Mouse (Mus musculus) testis, adult 2 months (tissue): ENCODE data around the gene Lgals4.

ENCODE experiments used
- CTCF ChIP-seq: fragments of 200-500 bp; IDR thresholded peaks from 2 replicates; pipeline ENCODE4 v1.5.1; 2012; ENCODE audit warnings: low read depth, mild to moderate bottlenecking, inconsistent platforms, low read length, moderate library complexity; ENCODE audit not compliant: control insufficient read depth, insufficient read depth, insufficient replicate concordance
- POLR2A ChIP-seq: fragments of 200-500 bp; IDR thresholded peaks from 2 replicates; pipeline ENCODE4 v1.6.1; 2012; ENCODE audit warnings: low read depth, mild to moderate bottlenecking, inconsistent platforms, low read length, moderate library complexity; ENCODE audit not compliant: control insufficient read depth

DNA sequence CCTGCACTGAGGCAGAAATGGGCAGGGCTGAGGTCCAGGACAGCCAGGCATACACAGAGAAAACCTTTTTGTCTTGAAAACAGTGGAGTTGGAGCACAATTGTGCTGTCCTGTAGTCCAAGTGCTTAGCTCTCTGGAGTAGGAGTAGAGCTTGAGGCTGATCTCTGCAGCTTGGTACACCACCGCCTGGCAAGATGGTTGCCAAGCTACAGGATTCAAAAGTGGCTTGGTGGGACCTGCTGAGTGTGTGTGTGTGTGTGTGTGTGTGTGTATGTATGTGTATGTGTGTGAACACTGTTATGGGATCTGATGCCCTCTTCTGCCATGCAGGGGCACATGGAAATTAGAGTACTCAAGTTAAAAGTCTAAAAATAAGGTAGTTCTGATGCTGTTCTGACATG is 11.1 kb upstream of the Lgals4 start:
- TF ChIP-seq POLR2A (no peak), CTCF (no peak)
